Mouse (Mus musculus) central nervous system, embryonic 14 days (tissue): ENCODE data around the gene Olfr1444. TPM values are rescaled to one million over a fixed set of nuclear protein-coding genes. Genes with fewer than 3 reads are reported as not detected.

ENCODE experiments used
- polyA plus RNA-seq: library from polyadenylated mRNA; depleted of rRNA; stranded (reverse); fragments of >200 nt; gene quantifications from 2 replicates; pipeline ENCODE4 v1.2.3, GENCODE M21; 2012; rRNA removed

The Olfr1444 gene
- not detected in 2 replicates for polyA plus RNA-seq

DNA sequence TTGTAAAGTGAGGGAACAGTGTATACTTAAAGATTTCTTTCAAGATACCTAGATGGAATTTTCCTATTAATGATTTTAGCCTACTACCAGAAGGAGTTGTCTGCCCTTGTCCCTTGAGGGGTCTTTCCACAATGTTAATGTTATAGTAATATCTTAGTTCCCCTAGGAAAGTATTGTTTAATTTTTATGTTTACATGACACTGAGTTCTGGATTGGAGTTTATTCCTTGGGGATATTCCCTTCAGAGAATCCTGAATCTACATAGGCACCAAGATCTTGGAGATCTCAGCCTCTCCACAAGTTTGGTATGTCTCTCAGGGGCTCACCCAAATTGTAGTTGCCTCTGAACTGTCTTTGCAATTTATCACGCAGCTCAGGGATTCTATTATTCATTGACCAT, at the start of gene Olfr1444:
TSS of gene Olfr1444 (plus strand) at position 301 of the 400 bp plus-strand sequence.

DNA sequence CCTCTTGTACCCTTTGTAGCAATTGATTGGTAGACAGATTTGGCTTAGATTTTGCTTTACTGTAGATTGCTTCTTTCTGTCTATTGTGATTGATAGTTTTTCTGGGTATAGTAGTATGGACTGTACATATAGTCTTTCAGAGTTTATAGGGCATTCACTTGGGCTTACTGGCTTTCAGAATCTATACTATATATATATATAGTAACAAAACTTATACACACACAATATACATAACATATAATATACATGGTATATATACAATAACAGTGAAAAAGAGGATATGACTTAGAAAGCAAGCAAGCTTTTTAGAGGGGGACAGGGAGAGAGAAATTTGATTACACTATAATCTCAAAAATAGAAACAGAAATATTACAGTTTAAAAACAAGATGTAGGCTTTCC, 10.7 kb upstream of the Olfr1444 start, which contains the start of gene Gm5244:
TSS of gene Gm5244 (plus strand) at position 301 of the 400 bp plus-strand sequence.

GRCm38 (mm10) chr19:12883555-12883954, 26.5 kb downstream of the Olfr1444 start, which contains the start of gene Olfr1445:
Gene Olfr1445 (plus strand): TSS chr19:12883855.

DNA sequence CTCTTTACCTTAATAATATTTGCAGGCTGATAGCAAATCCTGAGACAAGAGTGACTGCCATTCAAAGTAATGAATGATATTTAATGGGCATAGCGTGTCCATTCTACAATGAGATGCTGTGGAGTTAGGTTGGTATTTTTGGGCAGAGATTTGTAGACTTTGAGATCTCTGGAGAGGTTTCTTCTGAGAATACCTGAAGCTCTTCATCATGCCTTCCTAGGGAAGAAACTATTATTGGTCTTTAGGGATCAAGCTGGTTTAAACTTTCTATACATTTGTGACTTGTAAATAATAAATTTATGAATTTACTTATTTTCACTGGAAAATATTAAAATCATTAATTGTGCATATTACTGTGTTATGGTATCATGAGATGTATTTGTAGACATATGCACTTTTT, 36.3 kb downstream of the Olfr1444 start, which contains the start of gene Olfr1446:
TSS of gene Olfr1446 (minus strand) at position 101 of the 400 bp plus-strand sequence.

DNA sequence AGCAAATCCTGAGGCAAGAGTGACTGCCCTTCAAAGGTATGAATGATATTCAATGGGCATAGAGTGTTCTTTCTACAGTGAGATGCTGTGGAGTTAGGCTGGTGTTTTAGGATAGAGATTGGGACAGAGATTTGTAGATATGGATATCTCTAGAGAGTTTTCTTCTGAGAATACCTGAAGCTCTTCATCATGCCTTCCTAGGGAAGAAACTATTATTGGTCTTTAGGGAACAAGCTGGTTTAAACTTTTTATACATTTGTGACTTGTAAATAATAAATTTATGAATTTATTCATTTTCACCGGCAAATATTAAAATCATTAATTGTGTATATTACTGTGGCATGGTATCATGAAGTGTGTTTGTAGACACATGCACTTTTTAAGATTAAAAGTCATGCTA, 46.6 kb downstream of the Olfr1444 start, which contains the start of gene Olfr1447:
TSS of gene Olfr1447 (minus strand) at position 101 of the 400 bp plus-strand sequence.

Other genes with a start within 250 kb of the Olfr1444 start
- gene Glyat, start 224.0 kb upstream of the Olfr1444 start, polyA plus RNA-seq: 0.10 TPM in 1 of 2 replicates, not detected in the other
- gene Olfr1442, start 186.8 kb upstream of the Olfr1444 start, polyA plus RNA-seq: not detected in 2 replicates
- gene Olfr1443, start 179.2 kb upstream of the Olfr1444 start, polyA plus RNA-seq: not detected in 2 replicates
- gene Keg1, start 161.5 kb upstream of the Olfr1444 start, polyA plus RNA-seq: not detected in 2 replicates
- gene Cntf, start 91.7 kb upstream of the Olfr1444 start, polyA plus RNA-seq: 3.8 and 4.0 TPM in 2 replicates
- 35.9 and 40.1 TPM in 2 replicates for gene Zfp91, start 61.2 kb upstream of the Olfr1444 start, polyA plus RNA-seq
- gene Lpxn, start 61.1 kb upstream of the Olfr1444 start, polyA plus RNA-seq: 1.6 and 2.0 TPM in 2 replicates
- gene Gm5244, start 10.6 kb upstream of the Olfr1444 start, polyA plus RNA-seq: not detected in 2 replicates
- gene Olfr1445, start 26.6 kb downstream of the Olfr1444 start, polyA plus RNA-seq: not detected in 2 replicates
- gene Olfr1446, start 36.2 kb downstream of the Olfr1444 start, polyA plus RNA-seq: not detected in 2 replicates
- gene Olfr1447, start 46.5 kb downstream of the Olfr1444 start, polyA plus RNA-seq: not detected in 2 replicates
- gene Olfr1448, start 67.1 kb downstream of the Olfr1444 start, polyA plus RNA-seq: not detected in 2 replicates
- not detected in 2 replicates for gene Olfr1449, start 73.6 kb downstream of the Olfr1444 start, polyA plus RNA-seq
- not detected in 2 replicates for gene Olfr1450, start 93.0 kb downstream of the Olfr1444 start, polyA plus RNA-seq
- not detected in 2 replicates for gene Olfr1451, start 137.7 kb downstream of the Olfr1444 start, polyA plus RNA-seq
- gene Olfr1453, start 171.0 kb downstream of the Olfr1444 start, polyA plus RNA-seq: not detected in 2 replicates
- not detected in 2 replicates for gene Olfr1454, start 203.3 kb downstream of the Olfr1444 start, polyA plus RNA-seq
- not detected in 2 replicates for gene Olfr1457, start 240.6 kb downstream of the Olfr1444 start, polyA plus RNA-seq
- not detected in 2 replicates for gene Olfr1458, start 249.5 kb downstream of the Olfr1444 start, polyA plus RNA-seq